Mouse (Mus musculus) liver, adult 10 weeks (tissue): ENCODE results near the gene Nme2. TPM values are rescaled to one million over a fixed set of nuclear protein-coding genes. Genes with fewer than 3 reads are reported as not detected.

ENCODE experiments used
- polyA plus RNA-seq: library from polyadenylated mRNA; stranded (reverse); fragments of 350-450 nt; fragmentation: Illumina TruSeq; extraction: RNeasy Lipid Tissue Mini Kit (QIAGEN cat#74804); gene quantifications from one replicate; pipeline ENCODE4 v1.2.3, GENCODE M21; 2014; ENCODE audit warnings: low read depth, low replicate concordance

Nme2 gene
- polyA plus RNA-seq: 118 TPM

DNA sequence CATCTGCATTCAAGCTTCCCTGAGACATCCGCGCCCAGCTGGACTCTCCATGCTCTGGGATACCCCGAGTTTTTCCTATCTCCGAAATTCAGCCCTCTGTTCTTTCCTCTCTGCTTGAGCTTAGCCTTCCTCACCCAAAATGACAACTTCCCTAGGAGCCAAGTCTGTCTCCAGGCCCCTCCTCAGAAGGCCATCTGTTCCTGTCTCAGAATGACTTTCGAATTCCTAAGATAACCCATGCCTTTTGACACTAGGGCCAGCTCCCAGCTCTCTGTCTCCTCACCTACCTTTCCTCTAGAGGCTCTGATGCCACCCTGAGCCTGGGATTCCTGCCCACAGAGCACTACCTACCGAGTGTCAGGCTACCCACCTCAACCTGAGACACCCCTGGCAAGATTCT lies at the start of gene Nme2:
Gene Nme2 (minus strand): TSS at position 101 of the 400 bp plus-strand sequence.

DNA sequence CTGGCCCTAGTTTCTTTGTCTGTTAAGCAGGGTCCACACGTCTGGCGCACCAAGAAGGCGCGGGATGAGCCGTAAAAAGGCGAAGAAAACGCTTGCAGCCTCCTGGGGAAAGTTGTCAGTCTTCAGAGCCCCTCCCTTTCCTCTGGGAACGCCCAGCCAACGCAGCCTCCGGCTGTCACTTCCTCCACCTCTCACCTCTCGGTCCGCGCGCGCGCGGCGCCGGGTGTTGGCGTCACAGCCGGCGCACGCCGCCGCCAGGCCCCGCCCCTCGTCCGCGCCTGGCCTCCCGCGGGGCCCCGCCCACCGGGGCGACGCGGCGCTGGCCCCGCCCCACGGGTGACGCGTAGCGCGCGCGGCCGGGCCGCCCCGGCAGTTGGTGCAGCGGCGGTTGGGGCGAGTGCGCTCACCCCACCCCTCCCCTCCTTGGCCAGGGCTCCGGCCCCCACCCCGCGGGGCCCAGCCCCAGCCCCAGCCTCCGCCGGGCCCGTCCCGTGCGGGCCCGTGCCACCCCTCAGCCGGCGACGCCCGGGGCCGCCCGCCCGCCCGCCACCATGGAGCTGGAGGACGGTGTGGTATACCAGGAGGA lies 39.8 kb upstream of the Nme2 start, which contains the start of gene Spag9:
Gene Spag9 (plus strand): TSS at position 372 of the 586 bp plus-strand sequence.

GRCm38 (mm10) chr11:93968005-93968847 lies 12.2 kb upstream of the Nme2 start, which contains the start of the genes Gm20390 and Nme1:
Gm20390 (minus strand) TSS chr11:93968293.
Nme1 (minus strand) TSS chr11:93968521.

Other genes with a start within 250 kb of the Nme2 start
- 22.4 TPM for gene Utp18, start 70.5 kb downstream of the Nme2 start, polyA plus RNA-seq
- 14.3 TPM for gene Mbtd1, start 70.4 kb downstream of the Nme2 start, polyA plus RNA-seq
- gene Gm20390, start 12.0 kb upstream of the Nme2 start, polyA plus RNA-seq: not detected
- gene Nme1, start 12.3 kb upstream of the Nme2 start, polyA plus RNA-seq: 9.9 TPM
- 51.2 TPM for gene Spag9, start 39.8 kb upstream of the Nme2 start, polyA plus RNA-seq